Mouse (Mus musculus) adipose tissue, adult 10 weeks (tissue): ENCODE results near the gene Rad52. TPM values are rescaled to one million over a fixed set of nuclear protein-coding genes. Genes with fewer than 3 reads are reported as not detected.

ENCODE experiments used
- polyA plus RNA-seq: library from polyadenylated mRNA; stranded (reverse); fragments of 350-450 nt; fragmentation: Illumina TruSeq; extraction: RNeasy Lipid Tissue Mini Kit (QIAGEN cat#74804); gene quantifications from one replicate; pipeline ENCODE4 v1.2.3, GENCODE M21; 2014; ENCODE audit warnings: low read depth, low replicate concordance

The Rad52 gene
- 17.0 TPM for polyA plus RNA-seq

GRCm38 (mm10) chr6:119902204-119903080 lies at the start of gene Rad52:
Gene Rad52 (plus strand): TSS chr6:119902698.

Other genes with a start within 250 kb of the Rad52 start
- gene Erc1, start 54.5 kb upstream of the Rad52 start, polyA plus RNA-seq: 9.5 TPM
- 133 TPM for gene Wnk1, start 136.0 kb downstream of the Rad52 start, polyA plus RNA-seq
- 0.98 TPM for gene Ninj2, start 190.7 kb downstream of the Rad52 start, polyA plus RNA-seq